Mouse (Mus musculus): ENCODE measurements at regions not wholly inside any gene's neighbourhood (a gene's known extent, or its start where the extent isn't known, plus 50 kb on each side); places are given as distances from the start of the nearest gene placed in this dataset.
"Not testable (repeated sequence)": the region's sequence is repeated elsewhere in the genome, so short reads cannot be mapped to it uniquely, and the experiment has no call there.

GRCm38 (mm10) chr10:99320797-99321196 lies 57.8 kb downstream of the Dusp6 start:
- Histone ChIP-seq H3K4me2 (no peak overlapping the region), H3K27ac (replicated peaks) (no peak overlapping the region), H3K9me3 (no peaks in the 10 kb centered on the region), H3K27me3 (no peaks in the 10 kb centered on the region), H3K4me1 (replicated peaks) (no peaks in the 10 kb centered on the region), H3K4me3 (no peak overlapping the region), H3K9ac (no peak overlapping the region), H3K36me3 (no peaks in the 10 kb centered on the region)
- no peak for ATAC-seq (ENCODE audit: low FRiP score, low read depth)
- 71% methylated on average over 8 of the region's 8 CpGs for WGBS

GRCm38 (mm10) chr10:99323358-99323757 lies 60.3 kb downstream of the Dusp6 start:
- no peak overlapping the region for H3K4me2 ChIP-seq
- no peak for ATAC-seq (ENCODE audit: low FRiP score, low read depth)
- no peak overlapping the region for H3K9ac ChIP-seq
- no peaks in the 10 kb centered on the region for H3K27me3 ChIP-seq
- H3K9me3 ChIP-seq = no peaks in the 10 kb centered on the region
- no peak overlapping the region for H3K27ac ChIP-seq (replicated peaks)
- H3K36me3 ChIP-seq = no peaks in the 10 kb centered on the region
- no peaks in the 10 kb centered on the region for H3K4me1 ChIP-seq (replicated peaks)
- no peak overlapping the region for H3K4me3 ChIP-seq
- WGBS = 88% methylated on average over 8 of the region's 8 CpGs

- H3K36me3 ChIP-seq = no peaks in the 10 kb centered on the region
- no peaks in the 10 kb centered on the region for H3K9me3 ChIP-seq
- no peak overlapping the region for H3K27ac ChIP-seq (replicated peaks)
- no peak overlapping the region for H3K4me3 ChIP-seq
- no peaks in the 10 kb centered on the region for H3K27me3 ChIP-seq
- 90% methylated on average over 2 of the region's 2 CpGs for WGBS
- H3K9ac ChIP-seq = no peak overlapping the region
- no peak for ATAC-seq (ENCODE audit: low FRiP score, low read depth)
- H3K4me1 ChIP-seq (replicated peaks) = no peaks in the 10 kb centered on the region
- no peak overlapping the region for H3K4me2 ChIP-seq
Observed at GRCm38 (mm10) chr10:99327501-99327900, 64.5 kb downstream of the Dusp6 start.

GRCm38 (mm10) chr10:99328568-99328967 lies 65.5 kb downstream of the Dusp6 start:
- ATAC-seq (ENCODE audit: low FRiP score, low read depth) = no peak
- no peak overlapping the region for H3K27ac ChIP-seq (replicated peaks)

GRCm38 (mm10) chr10:99329469-99329868 lies 66.4 kb downstream of the Dusp6 start:
- H3K36me3 ChIP-seq = no peaks in the 10 kb centered on the region
- no peaks in the 10 kb centered on the region for H3K4me1 ChIP-seq (replicated peaks)
- ATAC-seq (ENCODE audit: low FRiP score, low read depth) = no peak
- no peak overlapping the region for H3K27ac ChIP-seq (replicated peaks)
- WGBS = 91% methylated on average over 6 of the region's 6 CpGs
- H3K27me3 ChIP-seq = no peaks in the 10 kb centered on the region
- no peak overlapping the region for H3K9ac ChIP-seq
- no peak overlapping the region for H3K4me3 ChIP-seq
- no peak overlapping the region for H3K4me2 ChIP-seq
- no peaks in the 10 kb centered on the region for H3K9me3 ChIP-seq

More at GRCm38 (mm10) chr10:99328568-99328967, 65.5 kb downstream of the Dusp6 start:
- Histone ChIP-seq H3K36me3 (no peaks in the 10 kb centered on the region), H3K27me3 (no peaks in the 10 kb centered on the region), H3K4me1 (replicated peaks) (no peaks in the 10 kb centered on the region), H3K4me2 (no peak overlapping the region), H3K4me3 (no peak overlapping the region), H3K9ac (no peak overlapping the region), H3K9me3 (no peaks in the 10 kb centered on the region)
- WGBS = 95% methylated on average over 8 of the region's 8 CpGs

- no peaks in the 10 kb centered on the region for H3K27me3 ChIP-seq
- no peak for ATAC-seq (ENCODE audit: low FRiP score, low read depth)
- H3K4me3 ChIP-seq = no peak overlapping the region
- 44% methylated on average over 7 of the region's 7 CpGs for WGBS
- H3K4me1 ChIP-seq (replicated peaks) = no peaks in the 10 kb centered on the region
- H3K27ac ChIP-seq (replicated peaks) = no peak overlapping the region
- no peak overlapping the region for H3K9ac ChIP-seq
- H3K9me3 ChIP-seq = no peaks in the 10 kb centered on the region
- no peak overlapping the region for H3K4me2 ChIP-seq
- no peaks in the 10 kb centered on the region for H3K36me3 ChIP-seq
Observed at GRCm38 (mm10) chr10:99330519-99330918, 67.5 kb downstream of the Dusp6 start.

- H3K4me1 ChIP-seq (replicated peaks) = no peaks in the 10 kb centered on the region
- WGBS = 92% methylated on average over 12 of the region's 12 CpGs
- no peak overlapping the region for H3K4me2 ChIP-seq
- H3K9ac ChIP-seq = no peak overlapping the region
- H3K27me3 ChIP-seq = no peaks in the 10 kb centered on the region
- no peak overlapping the region for H3K4me3 ChIP-seq
- H3K9me3 ChIP-seq = no peaks in the 10 kb centered on the region
- no peak for ATAC-seq (ENCODE audit: low FRiP score, low read depth)
- no peak overlapping the region for H3K27ac ChIP-seq (replicated peaks)
- H3K36me3 ChIP-seq = no peaks in the 10 kb centered on the region
Observed at GRCm38 (mm10) chr10:99331876-99332275, 68.8 kb downstream of the Dusp6 start.

- no peaks in the 10 kb centered on the region for H3K36me3 ChIP-seq
- no peak overlapping the region for H3K9ac ChIP-seq
- no peak overlapping the region for H3K4me2 ChIP-seq
- 34% methylated on average over 5 of the region's 5 CpGs for WGBS
- no peaks in the 10 kb centered on the region for H3K27me3 ChIP-seq
- no peaks in the 10 kb centered on the region for H3K4me1 ChIP-seq (replicated peaks)
- no peaks in the 10 kb centered on the region for H3K9me3 ChIP-seq
- ATAC-seq (ENCODE audit: low FRiP score, low read depth) = no peak
- no peak overlapping the region for H3K4me3 ChIP-seq
- no peak overlapping the region for H3K27ac ChIP-seq (replicated peaks)
Observed at GRCm38 (mm10) chr10:99333831-99334230, 70.8 kb downstream of the Dusp6 start.

GRCm38 (mm10) chr10:99336091-99336490 lies 73.1 kb downstream of the Dusp6 start:
- no peak for ATAC-seq (ENCODE audit: low FRiP score, low read depth)

GRCm38 (mm10) chr10:99338790-99339189 lies 75.8 kb downstream of the Dusp6 start:
- not testable (repeated sequence) for H3K4me3 ChIP-seq; H3K4me1 ChIP-seq (replicated peaks); H3K9me3 ChIP-seq; H3K9ac ChIP-seq; H3K36me3 ChIP-seq; ATAC-seq (ENCODE audit: low FRiP score, low read depth); H3K27me3 ChIP-seq; H3K27ac ChIP-seq (replicated peaks); H3K4me2 ChIP-seq
- WGBS = 95% methylated on average over 8 of the region's 11 CpGs

More at GRCm38 (mm10) chr10:99336091-99336490, 73.1 kb downstream of the Dusp6 start:
- Histone ChIP-seq H3K4me1 (replicated peaks) (no peaks in the 10 kb centered on the region), H3K4me2 (no peak overlapping the region), H3K27ac (replicated peaks) (no peak overlapping the region), H3K36me3 (no peaks in the 10 kb centered on the region), H3K4me3 (no peak overlapping the region), H3K9ac (no peak overlapping the region), H3K9me3 (no peaks in the 10 kb centered on the region), H3K27me3 (no peaks in the 10 kb centered on the region)
- 86% methylated on average over 4 of the region's 4 CpGs for WGBS

GRCm38 (mm10) chr10:99339291-99339912 lies 76.4 kb downstream of the Dusp6 start:
- not testable (repeated sequence) for H3K4me1 ChIP-seq (replicated peaks); H3K9me3 ChIP-seq; ATAC-seq (ENCODE audit: low FRiP score, low read depth); H3K27me3 ChIP-seq; H3K4me2 ChIP-seq; H3K36me3 ChIP-seq; H3K9ac ChIP-seq; H3K27ac ChIP-seq (replicated peaks); H3K4me3 ChIP-seq
- WGBS = 95% methylated on average over 12 of the region's 19 CpGs

- not testable (repeated sequence) for H3K4me1 ChIP-seq (replicated peaks); H3K4me3 ChIP-seq; H3K4me2 ChIP-seq; H3K9me3 ChIP-seq; H3K9ac ChIP-seq; H3K36me3 ChIP-seq; H3K27me3 ChIP-seq; H3K27ac ChIP-seq (replicated peaks); ATAC-seq (ENCODE audit: low FRiP score, low read depth)
- 97% methylated on average over 10 of the region's 25 CpGs for WGBS
Observed at GRCm38 (mm10) chr10:99340057-99340456, 77.0 kb downstream of the Dusp6 start.

GRCm38 (mm10) chr10:99349125-99349716 lies 86.2 kb downstream of the Dusp6 start:
- H3K27ac ChIP-seq (replicated peaks) = no peak overlapping the region
- H3K4me2 ChIP-seq = no peak overlapping the region
- no peaks in the 10 kb centered on the region for H3K9me3 ChIP-seq
- 70% methylated on average over 3 of the region's 3 CpGs for WGBS
- no peak overlapping the region for H3K4me3 ChIP-seq
- 0 out of 2 replicates have a peak, but pooled peaks cover 5% of the 10 kb centered on the region for H3K4me1 ChIP-seq (replicated peaks)
- no peak for ATAC-seq (ENCODE audit: low FRiP score, low read depth)
- no peak overlapping the region for H3K9ac ChIP-seq
- H3K27me3 ChIP-seq = no peaks in the 10 kb centered on the region
- H3K36me3 ChIP-seq = no peaks in the 10 kb centered on the region

All from hindbrain, embryonic 15.5 days (tissue).